Mouse (Mus musculus) brain, adult 2 months (tissue): ENCODE measurements around the gene Acbd4.

Source experiments
- DNase-seq: peaks from one replicate; pipeline ENCODE4 v3.0.0; 2011; ENCODE audit warnings: low read depth, low spot score

Gene Acbd4

GRCm38 (mm10) chr11:103113771-103114170, 12.3 kb downstream of the Acbd4 start:
- DNase-seq = no peak

GRCm38 (mm10) chr11:103114270-103114943, 12.9 kb downstream of the Acbd4 start:
- no peak for DNase-seq

- peak; percentile 98 for DNase-seq
Measured at GRCm38 (mm10) chr11:103115163-103116007, 13.9 kb downstream of the Acbd4 start.

GRCm38 (mm10) chr11:103116008-103116818, 14.7 kb downstream of the Acbd4 start, which contains the start of gene Hexim1:
TSS of gene Hexim1 (plus strand) at chr11:103116231.
- peak; percentile 100 for DNase-seq

- peak; percentile 92 for DNase-seq
Measured at GRCm38 (mm10) chr11:103116959-103117590, 15.6 kb downstream of the Acbd4 start.

- peak; percentile 69 for DNase-seq
Measured at GRCm38 (mm10) chr11:103117591-103118009, 16.1 kb downstream of the Acbd4 start.

GRCm38 (mm10) chr11:103118866-103119265, 17.4 kb downstream of the Acbd4 start:
- no peak for DNase-seq

- peak; percentile 61 for DNase-seq
Measured at GRCm38 (mm10) chr11:103119609-103120008, 18.1 kb downstream of the Acbd4 start.

GRCm38 (mm10) chr11:103120315-103120714, 18.8 kb downstream of the Acbd4 start:
- DNase-seq = peak; percentile 48

GRCm38 (mm10) chr11:103131701-103132575, 30.5 kb downstream of the Acbd4 start, which contains the start of gene Hexim2:
TSS of gene Hexim2 (plus strand) at chr11:103132429.
- peak; percentile 67 for DNase-seq

- peak; percentile 100 for DNase-seq
Measured at GRCm38 (mm10) chr11:103132576-103133455, 31.3 kb downstream of the Acbd4 start.

- DNase-seq = peak; percentile 58
Measured at GRCm38 (mm10) chr11:103133456-103134185, 32.1 kb downstream of the Acbd4 start.

- DNase-seq = peak; percentile 77
Measured at GRCm38 (mm10) chr11:103134221-103134620, 32.7 kb downstream of the Acbd4 start.

- DNase-seq = no peak
Measured at GRCm38 (mm10) chr11:103136039-103136577, 34.6 kb downstream of the Acbd4 start.

GRCm38 (mm10) chr11:103139951-103140762, 38.7 kb downstream of the Acbd4 start:
- DNase-seq = peak; percentile 11

GRCm38 (mm10) chr11:103140763-103141100, 39.2 kb downstream of the Acbd4 start:
- no peak for DNase-seq

- DNase-seq = peak; percentile 45
Measured at GRCm38 (mm10) chr11:103141101-103141943, 39.8 kb downstream of the Acbd4 start.
